Mouse (Mus musculus) lung, adult 2 months (tissue): ENCODE measurements around the gene Rpl7a.

Source experiments
- CTCF ChIP-seq: fragments of 200-500 bp; IDR thresholded peaks from 2 replicates; pipeline ENCODE4 v1.5.1; 2011; ENCODE audit warnings: mild to moderate bottlenecking, low read length, control low read depth; ENCODE audit not compliant: insufficient read depth
- POLR2A ChIP-seq: fragments of 200-500 bp; IDR thresholded peaks from 2 replicates; pipeline ENCODE4 v1.6.1; 2011; ENCODE audit warnings: low read depth, mild to moderate bottlenecking, control low read depth, low read length, borderline replicate concordance; ENCODE audit errors: extremely low read depth

DNA sequence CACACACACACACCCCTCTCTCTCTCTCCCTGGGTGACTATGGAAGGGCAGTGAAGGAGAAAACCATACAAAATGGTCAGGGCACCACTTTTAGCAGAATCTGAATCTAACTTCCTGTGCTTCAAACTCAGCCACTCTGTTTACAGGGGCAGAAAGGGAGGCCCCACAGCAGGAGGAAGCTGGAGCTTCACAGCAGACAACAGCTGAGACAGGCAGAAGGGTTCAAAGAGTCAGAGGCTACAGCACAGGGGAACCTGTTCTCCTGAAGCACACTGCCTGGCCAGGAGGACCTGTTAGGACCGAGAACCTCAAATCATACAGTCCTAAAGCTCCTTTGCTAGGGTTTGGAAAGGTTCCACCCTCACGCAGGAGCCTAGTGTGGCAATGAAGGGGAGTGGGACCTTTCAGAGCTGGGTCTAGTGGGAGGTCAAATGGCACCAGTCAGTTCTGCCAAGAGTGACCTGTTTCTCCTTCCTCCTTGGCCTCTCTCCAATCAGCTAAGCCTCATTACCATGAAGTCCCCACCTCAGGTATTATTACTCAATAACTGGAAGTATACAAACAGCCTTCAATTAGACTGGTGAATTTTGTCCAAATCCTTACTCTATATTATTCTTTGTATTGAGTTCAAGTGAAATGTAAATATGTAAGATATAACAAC lies 44.3 kb downstream of the Rpl7a start:
- TF ChIP-seq CTCF (no peak), POLR2A (no peak)
